Mouse (Mus musculus) midbrain, postnatal 0 days (tissue): ENCODE measurements around the gene Olfr1330. TPM values are rescaled to one million over a fixed set of nuclear protein-coding genes. Genes with fewer than 3 reads are reported as not detected.

Experiments used
- ATAC-seq: fragments of 200-750 bp; cut with Nextera tagmentation; 2 replicates; pipeline ENCODE4 v1.8.0; 2017; ENCODE audit warnings: moderate number of reproducible peaks, mild to moderate bottlenecking, moderate TSS enrichment, moderate library complexity; ENCODE audit not compliant: low FRiP score
- DNase-seq: peaks from one replicate; pipeline ENCODE4 v3.0.0-alpha.2; 2015; ENCODE audit warnings: low spot score
- H3K27ac ChIP-seq: fragments of 300-500 bp; sonication (generic); 2 replicates; pipeline ENCODE4 v1.5.1; 2014; ENCODE audit warnings: low read depth, mild to moderate bottlenecking, low read length, mixed read lengths
- H3K27me3 ChIP-seq: fragments of 300-500 bp; sonication (generic); 2 replicates; pipeline ENCODE4 v1.6.1; 2014; ENCODE audit warnings: low read length, control low read depth, mixed read lengths; ENCODE audit not compliant: insufficient read depth
- H3K36me3 ChIP-seq: fragments of 300-500 bp; sonication (generic); 2 replicates; pipeline ENCODE4 v1.6.1; 2014; ENCODE audit warnings: low read length, control low read depth, mixed read lengths; ENCODE audit not compliant: insufficient read depth
- H3K4me1 ChIP-seq: fragments of 300-500 bp; sonication (generic); 2 replicates; pipeline ENCODE4 v1.6.1; 2014; ENCODE audit warnings: mild to moderate bottlenecking, control low read depth, antibody characterized with exemption, low read length, mixed read lengths; ENCODE audit not compliant: insufficient read depth
- H3K4me2 ChIP-seq: fragments of 300-500 bp; sonication (generic); 2 replicates; pipeline ENCODE4 v1.6.1; 2014; ENCODE audit warnings: low read depth, mild to moderate bottlenecking, low read length, mixed read lengths; ENCODE audit not compliant: poor library complexity, severe bottlenecking
- H3K4me3 ChIP-seq: fragments of 300-500 bp; sonication (generic); 2 replicates; pipeline ENCODE4 v1.5.1; 2014; ENCODE audit warnings: low read depth, mild to moderate bottlenecking, low read length, moderate library complexity
- H3K9ac ChIP-seq: fragments of 300-500 bp; sonication (generic); replicated peaks from 2 replicates; pipeline ENCODE4 v1.6.1; 2014; ENCODE audit warnings: mild to moderate bottlenecking, low read length, moderate library complexity, mixed read lengths; ENCODE audit not compliant: poor library complexity, severe bottlenecking
- H3K9me3 ChIP-seq: fragments of 300-500 bp; sonication (generic); 2 replicates; pipeline ENCODE4 v1.6.1; 2016; ENCODE audit warnings: low read length, control low read depth
- CTCF ChIP-seq: IDR thresholded peaks from 2 replicates; pipeline ENCODE4 v1.5.1; 2016; ENCODE audit warnings: antibody characterized with exemption, mild to moderate bottlenecking
- WGBS: fragments of 180-500 bp; shearing (Covaris S2); extraction: QIAGEN DNeasy Blood & Tissue Kit; methylation state at CpG from one replicate; pipeline ENCODE4 v1.1.7; 2014; 5-methylcytosine and 5-hydroxymethylcytosine counted together
- polyA plus RNA-seq: library from polyadenylated mRNA; unstranded; fragments of >200 nt; fragmentation: Nextera tagmentation; extraction: Ambion mirVana; gene quantifications from 2 replicates; pipeline ENCODE4 v1.2.1, GENCODE M21; 2015
- total RNA-seq: library from RNA; depleted of rRNA; stranded (reverse); fragments of >200 nt; gene quantifications from 2 replicates; pipeline ENCODE4 v1.2.3, GENCODE M21; 2014; rRNA removed

Gene Olfr1330
- total and polyA plus RNA-seq, 2 experiments from 2014 or later, result not detected

- ATAC-seq (no peak), DNase-seq (no peak)
- H3K9ac ChIP-seq, result no peak within 1 kb of the TSS
- H3K4me2 ChIP-seq, result no peak within 1 kb of the TSS
- no peak within 1 kb of the TSS for H3K27ac ChIP-seq
- no peak for TF ChIP-seq CTCF
- H3K36me3 ChIP-seq, result no peaks in the 10 kb centered on the region
- 80% methylated on average over 2 of the region's 2 CpGs for WGBS
- H3K9me3 ChIP-seq, result no peaks in the 10 kb centered on the region
- no peak within 1 kb of the TSS for H3K4me3 ChIP-seq
- no peaks in the 10 kb centered on the region for H3K4me1 ChIP-seq
- no peaks in the 10 kb centered on the region for H3K27me3 ChIP-seq
These were observed 50.1 kb downstream of the Olfr1330 start, which contains the start of gene Olfr1328 for GRCm38 (mm10) chr4:118938512-118938911. Gene Olfr1328 (minus strand): TSS chr4:118938612.

Other genes starting within 250 kb of the Olfr1330 start
- gene Olfr62, start 229.6 kb upstream of the Olfr1330 start, total RNA-seq, result not detected in 2 replicates
- not detected in 2 replicates for gene Olfr62, start 229.6 kb upstream of the Olfr1330 start, polyA plus RNA-seq
- gene Olfr1342, start 195.8 kb upstream of the Olfr1330 start, total RNA-seq, result not detected in 2 replicates
- gene Olfr1342, start 195.8 kb upstream of the Olfr1330 start, polyA plus RNA-seq, result not detected in 2 replicates
- not detected in 2 replicates for gene Olfr1341, start 185.1 kb upstream of the Olfr1330 start, total RNA-seq
- not detected in 2 replicates for gene Olfr1341, start 185.1 kb upstream of the Olfr1330 start, polyA plus RNA-seq
- gene Olfr1340, start 168.5 kb upstream of the Olfr1330 start, total RNA-seq, result not detected in 2 replicates
- gene Olfr1340, start 168.5 kb upstream of the Olfr1330 start, polyA plus RNA-seq, result not detected in 2 replicates
- not detected in 2 replicates for gene Olfr1339, start 156.4 kb upstream of the Olfr1330 start, total RNA-seq
- gene Olfr1339, start 156.4 kb upstream of the Olfr1330 start, polyA plus RNA-seq, result not detected in 2 replicates
- gene Olfr1338, start 129.9 kb upstream of the Olfr1330 start, total RNA-seq, result not detected in 2 replicates
- gene Olfr1338, start 129.9 kb upstream of the Olfr1330 start, polyA plus RNA-seq, result not detected in 2 replicates
- not detected in 2 replicates for gene Olfr1337, start 106.0 kb upstream of the Olfr1330 start, total RNA-seq
- gene Olfr1337, start 106.0 kb upstream of the Olfr1330 start, polyA plus RNA-seq, result not detected in 2 replicates
- gene Olfr1335, start 78.7 kb upstream of the Olfr1330 start, total RNA-seq, result not detected in 2 replicates
- gene Olfr1335, start 78.7 kb upstream of the Olfr1330 start, polyA plus RNA-seq, result not detected in 2 replicates
- gene Olfr1333, start 52.3 kb upstream of the Olfr1330 start, total RNA-seq, result not detected in 2 replicates
- gene Olfr1333, start 52.3 kb upstream of the Olfr1330 start, polyA plus RNA-seq, result not detected in 2 replicates
- not detected in 2 replicates for gene Olfr1331, start 23.9 kb upstream of the Olfr1330 start, total RNA-seq
- gene Olfr1331, start 23.9 kb upstream of the Olfr1330 start, polyA plus RNA-seq, result not detected in 2 replicates
- not detected in 2 replicates for gene Olfr1329, start 28.9 kb downstream of the Olfr1330 start, total RNA-seq
- gene Olfr1329, start 28.9 kb downstream of the Olfr1330 start, polyA plus RNA-seq, result not detected in 2 replicates
- not detected in 2 replicates for gene Olfr1328, start 50.0 kb downstream of the Olfr1330 start, total RNA-seq
- not detected in 2 replicates for gene Olfr1328, start 50.0 kb downstream of the Olfr1330 start, polyA plus RNA-seq
- gene Lao1, start 73.0 kb downstream of the Olfr1330 start, total RNA-seq, result 0.22 and 0.42 TPM in 2 replicates
- not detected in 2 replicates for gene Lao1, start 73.0 kb downstream of the Olfr1330 start, polyA plus RNA-seq
- gene Slc2a1, start 220.1 kb downstream of the Olfr1330 start, total RNA-seq, result 85.1 and 104 TPM in 2 replicates
- 43.1 and 46.4 TPM in 2 replicates for gene Slc2a1, start 220.1 kb downstream of the Olfr1330 start, polyA plus RNA-seq